Mouse (Mus musculus) embryonic facial prominence, embryonic 14.5 days (tissue): ENCODE data around the gene Tmem135. TPM values are rescaled to one million over a fixed set of nuclear protein-coding genes. Genes with fewer than 3 reads are reported as not detected.

Experiments used
- ATAC-seq: fragments of 200-750 bp; cut with Nextera tagmentation; 2 replicates; pipeline ENCODE4 v1.8.0; 2017; ENCODE audit warnings: low read depth, moderate number of reproducible peaks, moderate TSS enrichment
- DNase-seq: peaks from one replicate; pipeline ENCODE4 v3.0.0-alpha.2; 2015; ENCODE audit warnings: low spot score
- H3K27ac ChIP-seq: fragments of 300-500 bp; sonication (generic); replicated peaks from 2 replicates; pipeline ENCODE4 v1.5.1; 2014; ENCODE audit warnings: low read depth, mild to moderate bottlenecking, low read length, moderate library complexity
- H3K27me3 ChIP-seq: fragments of 300-500 bp; sonication (generic); replicated peaks from 2 replicates; pipeline ENCODE4 v1.6.1; 2014; ENCODE audit warnings: low read length; ENCODE audit not compliant: control insufficient read depth, insufficient read depth
- H3K36me3 ChIP-seq: fragments of 300-500 bp; sonication (generic); 2 replicates; pipeline ENCODE4 v1.6.1; 2014; ENCODE audit warnings: low read length, mixed read lengths; ENCODE audit not compliant: control insufficient read depth, insufficient read depth
- H3K4me1 ChIP-seq: fragments of 300-500 bp; sonication (generic); 2 replicates; pipeline ENCODE4 v1.6.1; 2014; ENCODE audit warnings: antibody characterized with exemption, low read length; ENCODE audit not compliant: control insufficient read depth, insufficient read depth
- H3K4me2 ChIP-seq: fragments of 300-500 bp; sonication (generic); 2 replicates; pipeline ENCODE4 v1.6.1; 2014; ENCODE audit warnings: low read depth, mild to moderate bottlenecking, low read length, moderate library complexity, mixed read lengths
- H3K4me3 ChIP-seq: fragments of 300-500 bp; sonication (generic); 2 replicates; pipeline ENCODE4 v1.5.1; 2014; ENCODE audit warnings: low read depth, mild to moderate bottlenecking, low read length
- H3K9ac ChIP-seq: fragments of 300-500 bp; sonication (generic); 2 replicates; pipeline ENCODE4 v1.6.1; 2014; ENCODE audit warnings: low read depth, mild to moderate bottlenecking, low read length, moderate library complexity, mixed read lengths
- H3K9me3 ChIP-seq: fragments of 300-500 bp; sonication (generic); 2 replicates; pipeline ENCODE4 v1.6.1; 2016; ENCODE audit warnings: low read length; ENCODE audit not compliant: control insufficient read depth
- WGBS: fragments of 180-500 bp; shearing (Covaris S2); extraction: QIAGEN DNeasy Blood & Tissue Kit; methylation state at CpG from one replicate; pipeline ENCODE4 v1.1.7; 2014; 5-methylcytosine and 5-hydroxymethylcytosine counted together
- polyA plus RNA-seq: library from polyadenylated mRNA; unstranded; fragments of >200 nt; fragmentation: Nextera tagmentation; extraction: Ambion mirVana; gene quantifications from 2 replicates; pipeline ENCODE4 v1.2.1, GENCODE M21; 2014

Tmem135 gene
- polyA plus RNA-seq, 1 experiment from 2014 or later, result 18.8 TPM

GRCm38 (mm10) chr7:89253772-89254171 lies 150.2 kb downstream of the Tmem135 start:
- Histone ChIP-seq H3K4me1 (no peaks in the 10 kb centered on the region), H3K36me3 (no peaks in the 10 kb centered on the region), H3K27me3 (no peaks in the 10 kb centered on the region), H3K4me3 (no peak overlapping the region), H3K9me3 (no peaks in the 10 kb centered on the region), H3K9ac (no peak overlapping the region), H3K4me2 (no peak overlapping the region), H3K27ac (no peak overlapping the region)
- WGBS, result 67% methylated on average over 3 of the region's 3 CpGs
- DNase-seq, result no peak
- no peak for ATAC-seq

GRCm38 (mm10) chr7:89253317-89253716 lies 150.7 kb downstream of the Tmem135 start:
- no peak overlapping the region for H3K4me3 ChIP-seq
- no peaks in the 10 kb centered on the region for H3K27me3 ChIP-seq
- H3K36me3 ChIP-seq, result no peaks in the 10 kb centered on the region
- WGBS, result 76% methylated on average over 2 of the region's 2 CpGs
- ATAC-seq (no peak), DNase-seq (no peak)
- H3K9ac ChIP-seq, result no peak overlapping the region
- no peak overlapping the region for H3K4me2 ChIP-seq
- no peaks in the 10 kb centered on the region for H3K4me1 ChIP-seq
- no peak overlapping the region for H3K27ac ChIP-seq
- no peaks in the 10 kb centered on the region for H3K9me3 ChIP-seq

- Histone ChIP-seq H3K4me2 (no peak overlapping the region), H3K27me3 (no peaks in the 10 kb centered on the region), H3K9me3 (no peaks in the 10 kb centered on the region), H3K4me3 (no peak overlapping the region), H3K4me1 (no peaks in the 10 kb centered on the region), H3K9ac (no peak overlapping the region), H3K27ac (no peak overlapping the region), H3K36me3 (no peaks in the 10 kb centered on the region)
- DNase-seq, result no peak
- 67% methylated on average over 4 of the region's 4 CpGs for WGBS
- ATAC-seq, result no peak
These were observed 152.1 kb downstream of the Tmem135 start for GRCm38 (mm10) chr7:89251880-89252453.

GRCm38 (mm10) chr7:89248135-89248850 lies 155.7 kb downstream of the Tmem135 start:
- peak; percentile 67 for DNase-seq
- ATAC-seq, result no peak
- Histone ChIP-seq H3K27ac (no peak overlapping the region), H3K9ac (no peak overlapping the region), H3K36me3 (no peaks in the 10 kb centered on the region), H3K4me3 (no peak overlapping the region), H3K27me3 (no peaks in the 10 kb centered on the region), H3K4me2 (no peak overlapping the region), H3K4me1 (no peaks in the 10 kb centered on the region), H3K9me3 (no peaks in the 10 kb centered on the region)
- WGBS, result 50% methylated on average over 7 of the region's 7 CpGs

GRCm38 (mm10) chr7:89247012-89247710 lies 156.9 kb downstream of the Tmem135 start:
- Histone ChIP-seq H3K4me2 (no peak overlapping the region), H3K27ac (no peak overlapping the region), H3K36me3 (no peaks in the 10 kb centered on the region), H3K4me1 (no peaks in the 10 kb centered on the region), H3K9me3 (no peaks in the 10 kb centered on the region), H3K4me3 (no peak overlapping the region), H3K27me3 (no peaks in the 10 kb centered on the region), H3K9ac (no peak overlapping the region)
- DNase-seq (no peak), ATAC-seq (no peak)
- 89% methylated on average over 2 of the region's 2 CpGs for WGBS

GRCm38 (mm10) chr7:89242565-89242964 lies 161.5 kb downstream of the Tmem135 start:
- Histone ChIP-seq H3K4me3 (no peak overlapping the region), H3K4me2 (no peak overlapping the region), H3K4me1 (no peaks in the 10 kb centered on the region; the same call in 1 of the 2 replicates), H3K9ac (no peak overlapping the region), H3K9me3 (no peaks in the 10 kb centered on the region; the same call in 1 of the 2 replicates), H3K27ac (no peak overlapping the region), H3K36me3 (0 out of 2 replicates have a peak, but pooled peaks cover 7% of the 10 kb centered on the region), H3K27me3 (no peaks in the 10 kb centered on the region)
- ATAC-seq, result no peak
- no peak for DNase-seq
- 89% methylated on average over 4 of the region's 4 CpGs for WGBS

- Histone ChIP-seq H3K4me3 (no peak overlapping the region), H3K4me2 (no peak overlapping the region), H3K9ac (no peak overlapping the region), H3K9me3 (no peaks in the 10 kb centered on the region; the same call in 1 of the 2 replicates), H3K4me1 (no peaks in the 10 kb centered on the region; the same call in 1 of the 2 replicates), H3K27me3 (no peaks in the 10 kb centered on the region), H3K36me3 (0 out of 2 replicates have a peak, but pooled peaks cover 7% of the 10 kb centered on the region), H3K27ac (no peak overlapping the region)
- 69% methylated on average over 2 of the region's 2 CpGs for WGBS
- no peak for DNase-seq
- no peak for ATAC-seq
These were observed 161.9 kb downstream of the Tmem135 start for GRCm38 (mm10) chr7:89242143-89242542.

- no peaks in the 10 kb centered on the region for H3K27me3 ChIP-seq
- no peak for DNase-seq
- peaks cover 3% of the 10 kb centered on the region; the same call in 1 of the 2 replicates for H3K4me1 ChIP-seq
- no peak for ATAC-seq
- H3K4me2 ChIP-seq, result no peak overlapping the region
- no peak overlapping the region for H3K9ac ChIP-seq
- 0 out of 2 replicates have a peak, but pooled peaks cover 7% of the 10 kb centered on the region for H3K36me3 ChIP-seq
- H3K9me3 ChIP-seq, result no peaks in the 10 kb centered on the region; the same call in 1 of the 2 replicates
- WGBS, result 85% methylated on average over 4 of the region's 4 CpGs
- H3K27ac ChIP-seq, result no peak overlapping the region
- H3K4me3 ChIP-seq, result no peak overlapping the region
These were observed 164.4 kb downstream of the Tmem135 start for GRCm38 (mm10) chr7:89239592-89239991.
